Comparison of ENCODE assay signal across 20 mouse cellular contexts in genomic region chr16:89825875-89826274, GRCm38 (mm10).
DNase-seq lines count a peak whose midpoint lies in the region; ATAC-seq and TF ChIP-seq lines count a peak whose summit lies in the region.
"Had no signal": no experiment of that assay in that cellular context is flagged by ENCODE, and none has a peak within 500 bp of the region (broad histone marks: within the 10 kb centered on the region; RNA-seq: fewer than 3 reads in every experiment).

No protein-coding gene starts in this region.

- H3K27ac ChIP-seq in heart, embryonic 14.5 days (replicated peaks in 1 of 2; ENCODE audit: control insufficient read depth in 1 of 2, insufficient read depth in 1 of 2, low read depth in 2 of 2, low read length in 2 of 2) = no peak overlapping the region
- H3K27ac ChIP-seq in lung, embryonic 14.5 days (ENCODE audit: low read depth) = no peak overlapping the region
- peak overlapping the region; percentile 92 for H3K27ac ChIP-seq in brown adipose tissue, adult 24 weeks (replicated peaks; ENCODE audit: low read depth, low read length)
- H3K27ac ChIP-seq: hindbrain, embryonic 12.5 days; kidney, embryonic 15.5 days; liver, embryonic 15.5 days had no signal

- 22% methylated on average over 12 of the region's 12 CpGs for WGBS in heart, embryonic 14.5 days
- WGBS in lung, embryonic 14.5 days = 16% methylated on average over 12 of the region's 12 CpGs

- peak; percentile 44; the same call in 1 of the 2 replicates for ATAC-seq in heart, embryonic 14.5 days (ENCODE audit: insufficient number of reproducible peaks, insufficient read depth, low FRiP score, low read depth)
- no peak for ATAC-seq in lung, embryonic 14.5 days (ENCODE audit: insufficient read depth)
- peak; percentile 82 for ATAC-seq in CD4-positive, CD25-positive, alpha-beta regulatory T cell, adult 4 months
- ATAC-seq: forebrain, embryonic 16.5 days had no signal

- no peak for TF ChIP-seq CTCF in lung, embryonic 14.5 days (IDR thresholded peaks at IDR 0.05; ENCODE audit: low read depth)

- no peak for DNase-seq in heart, postnatal 10 days
- peak; percentile 15 for DNase-seq in lung, embryonic 14.5 days
- no peak for DNase-seq in lung, adult 18-20 months
- no peak for DNase-seq in left cerebral cortex, postnatal 25 days (ENCODE audit: low spot score in 2 of 2)
- no peak for DNase-seq in thymus, postnatal 36 days
- DNase-seq: adrenal gland, postnatal 36 days; cerebellum, adult 11 months; cerebellum, adult 9-11 months; gastrocnemius, postnatal 36 days; kidney, postnatal 4 days; lung, postnatal 10 days; midbrain, embryonic 14.5 days had no signal

- peaks cover 28 to 37% of the 10 kb centered on the region in 2 experiments for H3K4me1 ChIP-seq in heart, embryonic 14.5 days (ENCODE audit: control insufficient read depth in 2 of 2, insufficient read depth in 2 of 2, low read length in 2 of 2)
- H3K4me1 ChIP-seq in lung, embryonic 14.5 days (ENCODE audit: insufficient read depth) = 0 out of 2 replicates have a peak, but pooled peaks cover 3% of the 10 kb centered on the region
- no peaks in the 10 kb centered on the region; the same call in 1 of the 2 replicates for H3K4me1 ChIP-seq in brown adipose tissue, adult 24 weeks (ENCODE audit: control insufficient read depth, insufficient read depth, insufficient read length, low read length)

- H3K4me3 ChIP-seq in heart, embryonic 14.5 days (ENCODE audit: control insufficient read depth in 1 of 2, insufficient read depth in 1 of 2, low read depth in 1 of 2, low read length in 2 of 2) = no peak overlapping the region
- H3K4me3 ChIP-seq in lung, embryonic 14.5 days (ENCODE audit: low read depth, low read length) = no peak overlapping the region
- peak overlapping the region; percentile 54 for H3K4me3 ChIP-seq in brown adipose tissue, adult 24 weeks (ENCODE audit: insufficient read depth, low read depth, low read length)
- H3K4me3 ChIP-seq: forebrain, embryonic 10.5 days; hindbrain, embryonic 12.5 days; kidney, embryonic 15.5 days; liver, embryonic 15.5 days had no signal

- H3K9ac ChIP-seq in heart, embryonic 14.5 days (ENCODE audit: low read length) = no peak overlapping the region
- H3K9ac ChIP-seq in lung, embryonic 14.5 days = no peak overlapping the region
- H3K9ac ChIP-seq: hindbrain, embryonic 12.5 days; kidney, embryonic 15.5 days; liver, embryonic 15.5 days had no signal

- peak overlapping the region; percentile 5; the same call in 1 of the 2 replicates for H3K4me2 ChIP-seq in heart, embryonic 14.5 days (ENCODE audit: low read length)
- H3K4me2 ChIP-seq in lung, embryonic 14.5 days = no peak overlapping the region
- H3K4me2 ChIP-seq: hindbrain, embryonic 12.5 days; kidney, embryonic 15.5 days; liver, embryonic 15.5 days had no signal

- intact Hi-C loops in heart, postnatal 10 days (cut with DNase I) = no loop called here
- intact Hi-C loops in left cerebral cortex, postnatal 25 days (cut with DNase I) = no loop called here

- no peaks in the 10 kb centered on the region for H3K27me3 ChIP-seq in heart, embryonic 14.5 days (ENCODE audit: control insufficient read depth, insufficient read depth, low read length)
- H3K27me3 ChIP-seq in lung, embryonic 14.5 days (ENCODE audit: insufficient read depth, low read length) = no peaks in the 10 kb centered on the region
- H3K27me3 ChIP-seq: hindbrain, embryonic 12.5 days; kidney, embryonic 15.5 days; liver, embryonic 15.5 days had no signal

- H3K9me3 ChIP-seq in heart, embryonic 14.5 days (ENCODE audit: control insufficient read depth, low read length) = no peaks in the 10 kb centered on the region
- no peaks in the 10 kb centered on the region for H3K9me3 ChIP-seq in lung, embryonic 14.5 days (ENCODE audit: low read depth, low read length)
- H3K9me3 ChIP-seq: forebrain, embryonic 10.5 days; kidney, embryonic 15.5 days; liver, embryonic 15.5 days had no signal

- no peaks in the 10 kb centered on the region for H3K36me3 ChIP-seq in heart, embryonic 14.5 days (ENCODE audit: control insufficient read depth, insufficient read depth, low read length)
- no peaks in the 10 kb centered on the region for H3K36me3 ChIP-seq in lung, embryonic 14.5 days (ENCODE audit: insufficient read depth)
- H3K36me3 ChIP-seq: kidney, embryonic 15.5 days; liver, embryonic 15.5 days had no signal
